Mouse (Mus musculus) limb, embryonic 14.5 days (tissue): ENCODE data around the gene Hnf4a. TPM values are rescaled to one million over a fixed set of nuclear protein-coding genes. Genes with fewer than 3 reads are reported as not detected.

Experiments
- ATAC-seq: fragments of 200-750 bp; cut with Nextera tagmentation; 2 replicates; pipeline ENCODE4 v1.8.0; 2017; ENCODE audit warnings: low read depth, moderate number of reproducible peaks, moderate TSS enrichment; ENCODE audit not compliant: low FRiP score
- DNase-seq: peaks from one replicate; pipeline ENCODE4 v3.0.0-alpha.2; 2015; ENCODE audit warnings: low spot score
- H3K27ac ChIP-seq: fragments of 300-500 bp; sonication (generic); replicated peaks from 2 replicates; pipeline ENCODE4 v1.5.1; 2014; ENCODE audit warnings: low read depth, mild to moderate bottlenecking, low read length, moderate library complexity, mixed read lengths
- H3K27me3 ChIP-seq: fragments of 300-500 bp; sonication (generic); 2 replicates; pipeline ENCODE4 v1.6.1; 2014; ENCODE audit warnings: low read length, mixed read lengths; ENCODE audit not compliant: control insufficient read depth, insufficient read depth
- H3K36me3 ChIP-seq: fragments of 300-500 bp; sonication (generic); 2 replicates; pipeline ENCODE4 v1.6.1; 2014; ENCODE audit warnings: mild to moderate bottlenecking, low read length, moderate library complexity, mixed read lengths; ENCODE audit not compliant: control insufficient read depth, insufficient read depth
- H3K4me1 ChIP-seq: fragments of 300-500 bp; sonication (generic); 2 replicates; pipeline ENCODE4 v1.6.1; 2014; ENCODE audit warnings: antibody characterized with exemption, low read length, mixed read lengths; ENCODE audit not compliant: control insufficient read depth, insufficient read depth
- H3K4me2 ChIP-seq: fragments of 300-500 bp; sonication (generic); replicated peaks from 2 replicates; pipeline ENCODE4 v1.6.1; 2014; ENCODE audit warnings: low read depth, mild to moderate bottlenecking, low read length, moderate library complexity; ENCODE audit not compliant: severe bottlenecking
- H3K4me3 ChIP-seq: fragments of 300-500 bp; sonication (generic); replicated peaks from 2 replicates; pipeline ENCODE4 v1.5.1; 2014; ENCODE audit warnings: low read length
- H3K9ac ChIP-seq: fragments of 300-500 bp; sonication (generic); 2 replicates; pipeline ENCODE4 v1.6.1; 2014; ENCODE audit warnings: mild to moderate bottlenecking, low read depth, low read length, moderate library complexity; ENCODE audit not compliant: severe bottlenecking
- H3K9me3 ChIP-seq: fragments of 300-500 bp; sonication (generic); 2 replicates; pipeline ENCODE4 v1.6.1; 2016; ENCODE audit warnings: low read length; ENCODE audit not compliant: control insufficient read depth
- POLR2A ChIP-seq: fragments of 200-500 bp; IDR thresholded peaks from 2 replicates; pipeline ENCODE4 v1.8.0; 2012; ENCODE audit warnings: inconsistent platforms, mild to moderate bottlenecking, moderate library complexity, borderline replicate concordance; ENCODE audit not compliant: insufficient read depth, insufficient read length; ENCODE audit errors: extremely low read depth
- WGBS: fragments of 180-500 bp; shearing (Covaris S2); extraction: QIAGEN DNeasy Blood & Tissue Kit; methylation state at CpG from one replicate; pipeline ENCODE4 v1.1.7; 2014; 5-methylcytosine and 5-hydroxymethylcytosine counted together
- polyA plus RNA-seq, 2 experiments: library from polyadenylated mRNA; depleted of rRNA in 1 of 2; stranded (reverse) in 1 of 2; unstranded in 1 of 2; fragments of >200 nt; fragmentation: Nextera tagmentation in 1 of 2; extraction: Ambion mirVana in 1 of 2; gene quantifications; 2 replicates each; pipeline versions ENCODE4 v1.2.1 to v1.2.3; 2012 to 2014

Hnf4a gene
- polyA plus RNA-seq, 2 experiments, result 0.20 TPM; not detected in 1

DNA sequence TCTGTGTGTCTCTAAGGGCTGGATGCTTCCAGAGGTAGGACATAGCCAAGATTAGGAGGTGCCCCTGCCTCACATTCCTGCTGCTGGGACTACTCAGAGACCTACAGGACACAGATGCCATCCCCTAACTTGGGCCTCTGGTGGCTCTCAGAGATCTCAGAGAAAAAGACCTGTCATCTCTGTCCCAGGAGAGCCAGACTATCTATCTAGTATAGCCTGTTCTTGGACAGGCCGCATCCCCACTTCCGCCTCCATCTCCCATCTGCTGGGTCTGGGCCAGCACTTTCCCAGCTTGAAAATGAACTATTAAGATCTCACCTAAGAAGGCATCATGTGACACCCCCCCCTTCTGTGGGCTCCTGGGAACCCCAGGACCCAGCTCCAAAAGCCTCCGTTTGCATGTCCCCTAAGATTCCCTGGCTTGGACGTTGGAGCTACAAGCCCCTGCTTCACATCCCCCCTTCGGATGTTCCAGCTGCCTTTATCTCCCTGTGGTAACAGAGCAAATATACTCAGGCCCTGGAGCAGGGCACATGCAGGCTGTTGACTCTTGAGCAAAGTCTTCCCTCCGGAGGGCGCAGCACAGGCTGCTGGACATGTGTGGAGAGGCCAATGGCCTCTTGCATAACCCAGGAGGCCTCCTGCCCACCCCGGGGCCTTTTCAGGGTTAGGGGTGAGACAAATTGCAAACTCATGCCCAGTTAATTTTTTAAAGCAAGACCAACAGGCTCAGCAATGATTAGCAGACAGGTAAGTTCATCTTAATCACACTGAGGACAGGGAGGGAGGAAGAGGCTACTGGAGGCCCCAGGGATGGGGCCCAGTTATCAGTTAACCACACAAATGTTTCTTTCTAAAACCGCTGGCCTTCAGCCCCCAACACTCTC, 33.9 kb downstream of the Hnf4a start:
- Histone ChIP-seq H3K4me3 (no peak overlapping the region), H3K27me3 (no peaks in the 10 kb centered on the region; the same call in 1 of the 2 replicates), H3K4me2 (no peak overlapping the region), H3K27ac (no peak overlapping the region), H3K36me3 (no peaks in the 10 kb centered on the region), H3K9me3 (no peaks in the 10 kb centered on the region), H3K4me1 (no peaks in the 10 kb centered on the region), H3K9ac (no peak overlapping the region)
- 81% methylated on average over 9 of the region's 9 CpGs for WGBS
- DNase-seq (no peak), ATAC-seq (no peak)
- no peak for TF ChIP-seq POLR2A

DNA sequence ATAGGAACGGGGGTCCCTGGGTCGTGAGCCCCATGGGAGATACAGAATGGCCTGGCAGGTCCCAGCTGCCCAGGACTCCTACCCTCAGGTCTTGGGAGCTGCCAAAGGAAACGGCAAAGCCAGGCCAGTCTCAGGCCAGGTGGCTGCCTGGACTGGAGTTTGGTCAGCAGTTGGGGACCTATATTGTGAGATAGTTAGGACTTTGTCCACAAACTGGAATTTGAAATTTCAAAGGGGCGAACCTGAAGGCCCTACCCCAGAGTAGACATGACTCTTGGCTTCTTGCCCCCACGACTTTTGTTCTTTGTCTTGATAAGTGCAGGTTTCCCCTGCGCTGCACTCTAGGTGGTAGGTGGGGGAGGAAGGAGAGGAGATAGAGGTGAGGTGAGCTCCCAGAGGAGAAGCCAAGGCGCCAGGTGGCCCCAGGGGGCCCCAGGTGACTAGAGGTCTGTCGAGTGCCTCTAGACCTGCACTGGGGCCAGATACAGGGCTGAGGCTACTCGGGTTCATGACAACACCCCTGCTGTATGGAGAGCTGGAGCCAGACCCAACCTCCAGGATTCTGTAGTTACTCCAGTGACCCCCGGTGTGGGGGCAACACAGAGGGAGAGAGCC, 35.1 kb downstream of the Hnf4a start:
- Histone ChIP-seq H3K9me3 (no peaks in the 10 kb centered on the region), H3K4me1 (no peaks in the 10 kb centered on the region), H3K27me3 (no peaks in the 10 kb centered on the region), H3K4me3 (no peak overlapping the region), H3K4me2 (no peak overlapping the region), H3K9ac (no peak overlapping the region), H3K27ac (no peak overlapping the region), H3K36me3 (no peaks in the 10 kb centered on the region)
- WGBS, result 74% methylated on average over 10 of the region's 10 CpGs
- no peak for TF ChIP-seq POLR2A
- ATAC-seq (no peak), DNase-seq (no peak)

DNA sequence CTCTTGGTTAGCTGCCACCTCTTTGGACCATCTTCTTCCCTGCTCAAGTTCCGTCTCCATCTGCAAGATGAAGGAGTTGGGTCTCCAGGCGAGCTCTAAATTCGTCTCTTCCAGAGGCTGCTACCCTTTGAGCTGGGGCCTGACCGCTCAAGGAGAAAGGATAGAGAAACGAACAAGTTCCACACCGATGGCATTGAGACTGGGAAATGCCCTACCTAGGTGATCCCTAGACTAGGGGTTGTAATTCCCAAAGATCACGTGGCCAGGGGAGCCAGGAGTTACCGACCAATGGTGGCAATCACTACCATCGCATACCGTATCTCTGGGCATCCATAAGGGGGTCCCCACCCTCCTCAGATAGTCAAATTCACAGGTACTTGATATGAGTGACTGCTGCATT, 36.1 kb downstream of the Hnf4a start:
- 87% methylated on average over 10 of the region's 10 CpGs for WGBS
- no peak overlapping the region for H3K9ac ChIP-seq
- no peaks in the 10 kb centered on the region for H3K36me3 ChIP-seq
- no peak overlapping the region for H3K4me3 ChIP-seq
- H3K27me3 ChIP-seq, result no peaks in the 10 kb centered on the region
- no peaks in the 10 kb centered on the region for H3K9me3 ChIP-seq
- H3K4me2 ChIP-seq, result no peak overlapping the region
- no peak overlapping the region for H3K27ac ChIP-seq
- TF ChIP-seq POLR2A, result no peak
- DNase-seq (no peak), ATAC-seq (no peak)
- H3K4me1 ChIP-seq, result no peaks in the 10 kb centered on the region

DNA sequence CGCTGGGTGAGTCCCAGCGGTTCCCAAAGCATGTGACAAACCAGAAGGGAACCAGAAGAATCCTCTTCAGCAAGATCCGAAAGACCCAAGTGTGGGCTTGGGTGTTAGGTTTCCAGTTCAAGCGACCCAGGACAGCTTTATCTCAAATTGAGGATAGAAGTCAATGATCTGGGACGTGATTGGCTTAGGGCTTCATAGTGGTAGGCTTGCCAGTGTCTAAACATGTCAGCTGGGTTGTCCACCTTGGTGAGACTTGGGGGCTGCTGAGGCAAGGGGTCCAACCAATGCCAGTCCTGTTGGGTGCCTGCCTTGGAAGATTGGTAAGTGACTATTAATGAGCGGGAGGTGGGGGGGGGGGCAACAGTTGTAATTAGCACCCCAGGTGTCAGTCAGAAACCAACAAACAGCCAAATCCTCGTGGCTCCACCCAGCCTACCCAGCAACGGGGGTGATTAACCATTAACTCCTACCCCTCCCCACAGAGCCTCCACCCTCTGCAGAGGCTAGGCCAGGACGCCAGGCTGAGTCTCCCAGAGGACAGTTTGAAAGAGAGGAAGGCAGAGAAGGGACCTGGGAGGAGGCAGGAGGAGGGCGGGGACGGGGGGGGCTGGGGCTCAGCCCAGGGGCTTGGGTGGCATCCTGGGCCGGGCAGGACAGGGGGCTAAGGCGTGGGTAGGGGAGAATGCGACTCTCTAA, 40.2 kb downstream of the Hnf4a start:
- Histone ChIP-seq H3K4me2 (no peak overlapping the region), H3K27ac (no peak overlapping the region), H3K36me3 (no peaks in the 10 kb centered on the region), H3K9ac (no peak overlapping the region), H3K4me3 (no peak overlapping the region), H3K27me3 (no peaks in the 10 kb centered on the region), H3K4me1 (no peaks in the 10 kb centered on the region), H3K9me3 (no peaks in the 10 kb centered on the region)
- WGBS, result 77% methylated on average over 14 of the region's 14 CpGs
- TF ChIP-seq POLR2A, result no peak
- DNase-seq (no peak), ATAC-seq (no peak)

DNA sequence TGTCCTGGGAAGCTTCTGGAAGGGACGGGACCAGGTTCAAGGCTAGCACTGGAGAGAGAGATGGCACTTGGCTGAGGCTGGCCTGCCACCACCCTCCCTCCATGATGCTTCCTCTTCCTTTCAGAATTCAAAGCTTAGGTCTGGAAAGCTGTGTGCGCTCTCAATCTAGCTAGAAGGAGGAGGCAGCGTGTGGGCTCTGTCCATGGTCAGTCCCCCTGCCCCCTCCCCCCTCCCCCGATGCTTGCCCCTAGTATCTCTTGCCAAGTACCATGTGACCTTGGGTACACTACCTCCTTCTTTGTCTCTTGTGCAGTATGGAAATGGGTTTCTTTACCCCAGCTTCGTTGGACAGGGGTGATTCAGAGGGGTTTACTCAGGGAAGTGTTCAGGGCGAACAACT, 42.2 kb downstream of the Hnf4a start:
- DNase-seq, result no peak
- Histone ChIP-seq H3K27ac (no peak overlapping the region), H3K9me3 (no peaks in the 10 kb centered on the region), H3K4me3 (no peak overlapping the region), H3K4me1 (no peaks in the 10 kb centered on the region), H3K36me3 (no peaks in the 10 kb centered on the region), H3K27me3 (no peaks in the 10 kb centered on the region), H3K9ac (no peak overlapping the region), H3K4me2 (no peak overlapping the region)
- 52% methylated on average over 4 of the region's 6 CpGs for WGBS
- ATAC-seq, result no peak
- TF ChIP-seq POLR2A, result no peak
